Mouse (Mus musculus): Measurements from ENCODE around the gene Ube2f. TPM values are rescaled to one million over a fixed set of nuclear protein-coding genes. Genes with fewer than 3 reads are reported as not detected.

The Ube2f gene
- polyA plus RNA-seq, 1 experiment from 2014 or later: 67.6 TPM

GRCm38 (mm10) chr1:91276581-91276980 is 26.5 kb downstream of the Ube2f start:
- no peak overlapping the region for H3K4me3 ChIP-seq (ENCODE audit: control insufficient read depth in 1 of 2, insufficient read depth in 1 of 2, low read depth in 1 of 2, low read length in 2 of 2)
- no peaks in the 10 kb centered on the region for H3K27me3 ChIP-seq (ENCODE audit: control insufficient read depth, insufficient read depth, low read length)
- no peaks in the 10 kb centered on the region for H3K9me3 ChIP-seq (ENCODE audit: control insufficient read depth, low read length)
- no peak for ATAC-seq (ENCODE audit: insufficient number of reproducible peaks, insufficient read depth, low FRiP score, low read depth)
- WGBS: 92% methylated on average over 4 of the region's 4 CpGs
- H3K4me2 ChIP-seq (ENCODE audit: low read length): no peak overlapping the region
- no peak overlapping the region for H3K27ac ChIP-seq (replicated peaks in 1 of 2; ENCODE audit: control insufficient read depth in 1 of 2, insufficient read depth in 1 of 2, low read depth in 2 of 2, low read length in 2 of 2)
- no peak overlapping the region for H3K9ac ChIP-seq (ENCODE audit: low read length)
- peaks cover 61% of the 10 kb centered on the region for H3K36me3 ChIP-seq (ENCODE audit: control insufficient read depth, insufficient read depth, low read length)
- H3K4me1 ChIP-seq (ENCODE audit: control insufficient read depth in 2 of 2, insufficient read depth in 2 of 2, low read length in 2 of 2): no peaks in the 10 kb centered on the region

GRCm38 (mm10) chr1:91277480-91277879 is 27.4 kb downstream of the Ube2f start:
- Histone ChIP-seq H3K4me1 (ENCODE audit: control insufficient read depth in 2 of 2, insufficient read depth in 2 of 2, low read length in 2 of 2) (no peaks in the 10 kb centered on the region), H3K36me3 (ENCODE audit: control insufficient read depth, insufficient read depth, low read length) (peaks cover 66% of the 10 kb centered on the region), H3K4me2 (ENCODE audit: low read length) (no peak overlapping the region), H3K9me3 (ENCODE audit: control insufficient read depth, low read length) (no peaks in the 10 kb centered on the region), H3K9ac (ENCODE audit: low read length) (no peak overlapping the region), H3K27me3 (ENCODE audit: control insufficient read depth, insufficient read depth, low read length) (no peaks in the 10 kb centered on the region), H3K27ac (replicated peaks in 1 of 2; ENCODE audit: control insufficient read depth in 1 of 2, insufficient read depth in 1 of 2, low read depth in 2 of 2, low read length in 2 of 2) (no peak overlapping the region), H3K4me3 (ENCODE audit: control insufficient read depth in 1 of 2, insufficient read depth in 1 of 2, low read depth in 1 of 2, low read length in 2 of 2) (no peak overlapping the region)
- ATAC-seq (ENCODE audit: insufficient number of reproducible peaks, insufficient read depth, low FRiP score, low read depth): no peak
- WGBS: 91% methylated on average over 2 of the region's 2 CpGs

DNA sequence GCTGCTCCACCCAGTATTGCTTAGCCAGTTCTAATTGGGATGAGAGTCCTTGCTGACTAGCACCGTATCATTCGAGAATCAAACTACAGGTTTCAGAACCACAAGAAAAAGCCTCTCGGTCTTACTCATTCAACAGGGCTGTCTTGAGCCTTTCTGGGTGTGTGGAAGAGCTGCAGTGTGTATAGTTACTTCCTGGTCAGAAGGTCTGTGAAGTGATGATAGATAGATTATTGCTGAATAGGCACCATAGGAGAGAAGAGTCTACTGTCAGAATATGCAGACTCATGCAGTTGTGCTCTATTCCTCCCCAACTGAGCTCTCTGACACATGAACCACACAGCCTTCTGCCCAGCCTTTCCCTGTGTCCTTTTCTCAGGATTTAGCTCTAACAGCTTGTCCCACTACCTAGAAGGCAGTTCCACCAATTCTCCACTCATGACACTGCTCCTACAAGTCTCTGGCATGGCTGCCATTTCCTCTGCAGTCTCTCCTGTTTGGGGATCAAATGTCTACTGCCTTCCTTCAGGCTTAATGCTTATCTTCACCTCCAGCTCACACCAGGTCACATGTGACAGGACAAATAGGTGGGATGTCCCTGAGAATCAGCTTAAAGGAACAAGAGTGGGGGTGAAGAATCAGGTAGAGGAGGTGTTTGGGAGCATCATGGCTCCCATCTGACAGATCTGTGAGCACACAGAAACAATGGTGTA is 28.5 kb downstream of the Ube2f start:
- Histone ChIP-seq H3K9ac (ENCODE audit: low read length) (no peak overlapping the region), H3K9me3 (ENCODE audit: control insufficient read depth, low read length) (no peaks in the 10 kb centered on the region), H3K27me3 (ENCODE audit: control insufficient read depth, insufficient read depth, low read length) (no peaks in the 10 kb centered on the region), H3K36me3 (ENCODE audit: control insufficient read depth, insufficient read depth, low read length) (peaks cover 77% of the 10 kb centered on the region), H3K27ac (replicated peaks in 1 of 2; ENCODE audit: control insufficient read depth in 1 of 2, insufficient read depth in 1 of 2, low read depth in 2 of 2, low read length in 2 of 2) (no peak overlapping the region), H3K4me1 (ENCODE audit: control insufficient read depth in 2 of 2, insufficient read depth in 2 of 2, low read length in 2 of 2) (no peaks in the 10 kb centered on the region), H3K4me3 (ENCODE audit: control insufficient read depth in 1 of 2, insufficient read depth in 1 of 2, low read depth in 1 of 2, low read length in 2 of 2) (no peak overlapping the region), H3K4me2 (ENCODE audit: low read length) (no peak overlapping the region)
- no peak for ATAC-seq (ENCODE audit: insufficient number of reproducible peaks, insufficient read depth, low FRiP score, low read depth)
- WGBS: 96% methylated on average over 3 of the region's 3 CpGs

- no peak overlapping the region for H3K27ac ChIP-seq (replicated peaks in 1 of 2; ENCODE audit: control insufficient read depth in 1 of 2, insufficient read depth in 1 of 2, low read depth in 2 of 2, low read length in 2 of 2)
- no peaks in the 10 kb centered on the region for H3K27me3 ChIP-seq (ENCODE audit: control insufficient read depth, insufficient read depth, low read length)
- no peaks in the 10 kb centered on the region for H3K9me3 ChIP-seq (ENCODE audit: control insufficient read depth, low read length)
- no peaks in the 10 kb centered on the region for H3K4me1 ChIP-seq (ENCODE audit: control insufficient read depth in 2 of 2, insufficient read depth in 2 of 2, low read length in 2 of 2)
- H3K9ac ChIP-seq (ENCODE audit: low read length): no peak overlapping the region
- no peak for ATAC-seq (ENCODE audit: insufficient number of reproducible peaks, insufficient read depth, low FRiP score, low read depth)
- no peak overlapping the region for H3K4me2 ChIP-seq (ENCODE audit: low read length)
- 75% methylated on average over 1 of the region's 1 CpGs for WGBS
- H3K4me3 ChIP-seq (ENCODE audit: control insufficient read depth in 1 of 2, insufficient read depth in 1 of 2, low read depth in 1 of 2, low read length in 2 of 2): no peak overlapping the region
- peaks cover 81% of the 10 kb centered on the region for H3K36me3 ChIP-seq (ENCODE audit: control insufficient read depth, insufficient read depth, low read length)
Observed at GRCm38 (mm10) chr1:91279126-91279525, 29.0 kb downstream of the Ube2f start.

- no peak overlapping the region for H3K9ac ChIP-seq (ENCODE audit: low read length)
- WGBS: 80% methylated on average over 1 of the region's 1 CpGs
- no peaks in the 10 kb centered on the region for H3K4me1 ChIP-seq (ENCODE audit: control insufficient read depth in 2 of 2, insufficient read depth in 2 of 2, low read length in 2 of 2)
- ATAC-seq (ENCODE audit: insufficient number of reproducible peaks, insufficient read depth, low FRiP score, low read depth): no peak
- H3K4me3 ChIP-seq (ENCODE audit: control insufficient read depth in 1 of 2, insufficient read depth in 1 of 2, low read depth in 1 of 2, low read length in 2 of 2): no peak overlapping the region
- peaks cover 90% of the 10 kb centered on the region for H3K36me3 ChIP-seq (ENCODE audit: control insufficient read depth, insufficient read depth, low read length)
- H3K27me3 ChIP-seq (ENCODE audit: control insufficient read depth, insufficient read depth, low read length): no peaks in the 10 kb centered on the region
- H3K9me3 ChIP-seq (ENCODE audit: control insufficient read depth, low read length): no peaks in the 10 kb centered on the region
- H3K4me2 ChIP-seq (ENCODE audit: low read length): no peak overlapping the region
- no peak overlapping the region for H3K27ac ChIP-seq (replicated peaks in 1 of 2; ENCODE audit: control insufficient read depth in 1 of 2, insufficient read depth in 1 of 2, low read depth in 2 of 2, low read length in 2 of 2)
Observed at GRCm38 (mm10) chr1:91282582-91282981, 32.5 kb downstream of the Ube2f start.

GRCm38 (mm10) chr1:91289375-91289774 is 39.3 kb downstream of the Ube2f start:
- 97% methylated on average over 1 of the region's 1 CpGs for WGBS
- ATAC-seq (ENCODE audit: insufficient number of reproducible peaks, insufficient read depth, low FRiP score, low read depth): no peak
- Histone ChIP-seq H3K27ac (replicated peaks in 1 of 2; ENCODE audit: control insufficient read depth in 1 of 2, insufficient read depth in 1 of 2, low read depth in 2 of 2, low read length in 2 of 2) (no peak overlapping the region), H3K9me3 (ENCODE audit: control insufficient read depth, low read length) (no peaks in the 10 kb centered on the region), H3K36me3 (ENCODE audit: control insufficient read depth, insufficient read depth, low read length) (peaks cover 69% of the 10 kb centered on the region), H3K9ac (ENCODE audit: low read length) (no peak overlapping the region; the same call in 1 of the 2 replicates), H3K27me3 (ENCODE audit: control insufficient read depth, insufficient read depth, low read length) (no peaks in the 10 kb centered on the region), H3K4me3 (ENCODE audit: control insufficient read depth in 1 of 2, insufficient read depth in 1 of 2, low read depth in 1 of 2, low read length in 2 of 2) (no peak overlapping the region), H3K4me1 (ENCODE audit: control insufficient read depth in 2 of 2, insufficient read depth in 2 of 2, low read length in 2 of 2) (no peaks in the 10 kb centered on the region), H3K4me2 (ENCODE audit: low read length) (no peak overlapping the region)

DNA sequence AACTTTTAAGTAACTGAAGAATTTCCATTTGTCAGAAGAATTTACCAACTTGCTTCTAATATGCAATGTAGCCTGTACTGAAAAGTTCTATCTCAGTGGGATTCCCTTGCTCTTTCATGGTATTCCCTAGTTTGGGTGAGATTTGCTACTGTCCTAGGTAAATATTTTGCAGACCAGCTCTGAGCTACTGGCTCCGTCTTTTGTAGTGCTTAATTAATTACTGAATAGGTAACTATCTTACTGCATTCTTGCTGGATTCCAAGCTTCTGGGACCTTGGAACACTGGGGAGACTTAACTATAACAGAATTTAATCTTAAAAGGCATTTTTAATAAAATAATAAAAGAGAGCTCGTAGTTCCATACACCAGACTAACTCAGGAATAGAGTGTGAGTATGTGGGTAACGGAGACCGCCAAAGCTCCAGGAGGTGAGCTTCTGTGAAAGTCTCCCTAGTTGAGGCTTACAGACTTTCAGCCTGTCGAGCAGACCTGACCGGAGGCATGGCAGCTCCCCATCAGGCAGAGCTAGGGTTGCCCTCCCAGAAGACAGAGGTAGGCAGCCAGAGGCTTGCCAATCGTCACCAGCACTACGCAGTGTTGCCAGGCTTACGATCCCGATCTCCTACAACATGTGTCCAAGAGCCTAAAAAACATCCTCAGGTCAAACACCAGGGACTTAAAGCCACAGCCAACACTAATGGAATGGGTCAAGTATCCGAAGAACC is 42.2 kb downstream of the Ube2f start:
- no peak for ATAC-seq (ENCODE audit: insufficient number of reproducible peaks, insufficient read depth, low FRiP score, low read depth)
- no peak overlapping the region for H3K4me3 ChIP-seq (ENCODE audit: control insufficient read depth in 1 of 2, insufficient read depth in 1 of 2, low read depth in 1 of 2, low read length in 2 of 2)
- no peaks in the 10 kb centered on the region for H3K4me1 ChIP-seq (ENCODE audit: control insufficient read depth in 2 of 2, insufficient read depth in 2 of 2, low read length in 2 of 2)
- WGBS: 94% methylated on average over 11 of the region's 11 CpGs
- H3K9me3 ChIP-seq (ENCODE audit: control insufficient read depth, low read length): no peaks in the 10 kb centered on the region
- H3K36me3 ChIP-seq (ENCODE audit: control insufficient read depth, insufficient read depth, low read length): peaks cover 41% of the 10 kb centered on the region
- H3K9ac ChIP-seq (ENCODE audit: low read length): no peak overlapping the region
- H3K4me2 ChIP-seq (ENCODE audit: low read length): no peak overlapping the region
- H3K27ac ChIP-seq (replicated peaks in 1 of 2; ENCODE audit: control insufficient read depth in 1 of 2, insufficient read depth in 1 of 2, low read depth in 2 of 2, low read length in 2 of 2): no peak overlapping the region
- H3K27me3 ChIP-seq (ENCODE audit: control insufficient read depth, insufficient read depth, low read length): no peaks in the 10 kb centered on the region

Data from heart, embryonic 14.5 days (tissue).